Mouse (Mus musculus) limb, embryonic 12.5 days (tissue): ENCODE results near the gene Olfr926. TPM values are rescaled to one million over a fixed set of nuclear protein-coding genes. Genes with fewer than 3 reads are reported as not detected.
"Not testable (repeated sequence)": the region's sequence is repeated elsewhere in the genome, so short reads cannot be mapped to it uniquely, and the experiment has no call there.

Experiments used
- ATAC-seq: fragments of 200-750 bp; cut with Nextera tagmentation; 2 replicates; pipeline ENCODE4 v1.8.0; 2017; ENCODE audit warnings: low read depth, moderate TSS enrichment; ENCODE audit not compliant: insufficient number of reproducible peaks, insufficient read depth, low FRiP score, low TSS enrichment
- H3K27ac ChIP-seq: fragments of 300-500 bp; sonication (generic); 2 replicates; pipeline ENCODE4 v1.5.1; 2016; ENCODE audit warnings: mild to moderate bottlenecking, moderate library complexity
- H3K27me3 ChIP-seq: fragments of 300-500 bp; sonication (generic); 2 replicates; pipeline ENCODE4 v1.6.1; 2016; ENCODE audit warnings: mild to moderate bottlenecking, moderate library complexity
- H3K36me3 ChIP-seq: fragments of 300-500 bp; sonication (generic); 2 replicates; pipeline ENCODE4 v1.6.1; 2016; ENCODE audit warnings: mild to moderate bottlenecking, moderate library complexity
- H3K4me1 ChIP-seq: fragments of 300-500 bp; sonication (generic); replicated peaks from 2 replicates; pipeline ENCODE4 v1.6.1; 2016
- H3K4me2 ChIP-seq: fragments of 300-500 bp; sonication (generic); 2 replicates; pipeline ENCODE4 v1.6.1; 2016; ENCODE audit warnings: mild to moderate bottlenecking, moderate library complexity
- H3K4me3 ChIP-seq: fragments of 300-500 bp; sonication (generic); replicated peaks from 2 replicates; pipeline ENCODE4 v1.5.1; 2016; ENCODE audit warnings: mild to moderate bottlenecking
- H3K9ac ChIP-seq: fragments of 300-500 bp; sonication (generic); replicated peaks from 2 replicates; pipeline ENCODE4 v1.6.1; 2016; ENCODE audit warnings: mild to moderate bottlenecking, moderate library complexity
- H3K9me3 ChIP-seq: fragments of 300-500 bp; sonication (generic); 2 replicates; pipeline ENCODE4 v1.6.1; 2016; ENCODE audit warnings: mild to moderate bottlenecking, moderate library complexity
- WGBS: fragments of 180-500 bp; shearing (Covaris S2); methylation state at CpG from one replicate; pipeline ENCODE4 v1.1.7; 2016; 5-methylcytosine and 5-hydroxymethylcytosine counted together
- polyA plus RNA-seq: library from polyadenylated mRNA; unstranded; fragments of >200 nt; fragmentation: Nextera tagmentation; extraction: Ambion mirVana; gene quantifications from 2 replicates; pipeline ENCODE4 v1.2.1, GENCODE M21; 2016

Olfr926 gene
- polyA plus RNA-seq = not detected in 2 replicates

DNA sequence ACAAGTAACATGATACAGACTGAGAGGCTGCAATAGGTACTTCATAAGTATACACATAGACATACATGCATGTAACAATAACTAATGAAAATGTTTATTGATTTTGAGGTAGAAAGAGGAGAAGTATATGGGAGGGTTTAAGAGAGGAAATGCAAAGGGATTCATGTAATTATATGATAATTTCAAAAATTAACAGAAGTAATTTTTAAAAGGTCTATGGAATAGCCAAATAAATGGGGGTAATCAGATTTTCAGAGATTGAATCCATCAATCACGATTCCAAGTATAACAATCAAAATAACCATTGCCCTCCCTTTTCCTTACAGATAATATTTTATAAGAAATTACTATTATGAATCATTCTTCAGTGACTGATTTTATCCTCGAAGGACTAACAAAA lies at the start of gene Olfr926:
Gene Olfr926 (plus strand): TSS at position 301 of the 400 bp plus-strand sequence.
- H3K4me3 ChIP-seq = no peak within 1 kb of the TSS
- no peak within 1 kb of the TSS for H3K9ac ChIP-seq
- no peaks in the 10 kb centered on the region for H3K36me3 ChIP-seq
- no peak for ATAC-seq
- no peak within 1 kb of the TSS for H3K4me2 ChIP-seq
- H3K9me3 ChIP-seq = peaks cover 8% of the 10 kb centered on the region; the same call in 1 of the 2 replicates
- no peaks in the 10 kb centered on the region for H3K27me3 ChIP-seq
- WGBS = 89% methylated on average over 2 of the region's 2 CpGs
- no peaks in the 10 kb centered on the region for H3K4me1 ChIP-seq
- no peak within 1 kb of the TSS for H3K27ac ChIP-seq

GRCm38 (mm10) chr9:38833027-38833426 lies 43.9 kb upstream of the Olfr926 start:
- no peak overlapping the region for H3K9ac ChIP-seq
- H3K27me3 ChIP-seq = no peaks in the 10 kb centered on the region
- H3K4me2 ChIP-seq = no peak overlapping the region
- H3K4me3 ChIP-seq = no peak overlapping the region
- 79% methylated on average over 2 of the region's 2 CpGs for WGBS
- no peaks in the 10 kb centered on the region for H3K9me3 ChIP-seq
- H3K27ac ChIP-seq = no peak overlapping the region
- ATAC-seq = no peak
- no peaks in the 10 kb centered on the region for H3K4me1 ChIP-seq
- no peaks in the 10 kb centered on the region for H3K36me3 ChIP-seq

DNA sequence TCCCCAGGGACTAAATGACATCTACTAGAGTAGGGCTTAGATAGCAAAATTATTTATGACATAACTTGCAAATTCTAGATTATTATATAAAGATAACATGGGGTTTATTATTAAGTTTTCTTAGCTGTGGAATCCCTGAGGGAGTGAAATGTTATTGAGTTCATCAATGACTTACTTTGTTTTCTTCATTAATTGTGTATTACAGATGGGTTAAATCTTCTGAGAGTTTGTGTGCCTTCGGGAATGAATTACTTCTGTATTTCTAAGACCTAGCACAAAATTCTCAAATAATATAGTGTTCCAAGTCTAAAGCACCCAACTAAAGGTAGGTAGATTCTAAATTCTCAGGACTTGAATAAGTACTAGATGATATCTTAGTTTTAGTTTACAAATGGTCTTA lies 32.8 kb upstream of the Olfr926 start, which contains the start of gene Olfr924:
Gene Olfr924 (plus strand): TSS at position 301 of the 400 bp plus-strand sequence.
- H3K4me3 ChIP-seq = no peak within 1 kb of the TSS
- H3K4me2 ChIP-seq = no peak within 1 kb of the TSS
- H3K36me3 ChIP-seq = no peaks in the 10 kb centered on the region
- H3K9ac ChIP-seq = no peak within 1 kb of the TSS
- no peaks in the 10 kb centered on the region for H3K27me3 ChIP-seq
- no peaks in the 10 kb centered on the region for H3K4me1 ChIP-seq
- 86% methylated on average over 1 of the region's 1 CpGs for WGBS
- H3K9me3 ChIP-seq = no peaks in the 10 kb centered on the region
- no peak within 1 kb of the TSS for H3K27ac ChIP-seq
- no peak for ATAC-seq

DNA sequence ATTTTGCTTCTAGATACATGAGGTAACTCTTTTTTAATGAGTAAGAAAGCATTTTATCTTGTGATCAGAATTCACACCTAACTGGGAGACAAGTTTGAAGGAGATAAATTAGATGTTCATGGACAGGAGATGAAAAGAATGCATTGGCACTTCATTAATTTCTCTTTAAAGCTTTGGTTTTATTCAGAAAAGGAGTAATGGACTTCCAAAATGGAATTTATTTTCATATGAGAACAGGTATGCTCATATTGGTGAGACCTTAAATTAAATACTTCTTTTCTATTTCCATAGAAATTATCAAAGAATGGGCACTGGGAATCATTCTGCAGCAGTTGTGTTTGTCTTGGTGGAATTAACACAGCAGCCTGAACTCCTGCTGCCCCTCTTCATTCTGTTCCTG lies 22.2 kb upstream of the Olfr926 start, which contains the start of gene Olfr26:
Gene Olfr26 (plus strand): TSS at position 301 of the 400 bp plus-strand sequence.
- no peak for ATAC-seq
- Histone ChIP-seq H3K9ac (no peak within 1 kb of the TSS), H3K4me1 (no peaks in the 10 kb centered on the region), H3K27ac (no peak within 1 kb of the TSS), H3K9me3 (no peaks in the 10 kb centered on the region), H3K4me2 (no peak within 1 kb of the TSS), H3K36me3 (no peaks in the 10 kb centered on the region), H3K27me3 (no peaks in the 10 kb centered on the region), H3K4me3 (no peak within 1 kb of the TSS)

DNA sequence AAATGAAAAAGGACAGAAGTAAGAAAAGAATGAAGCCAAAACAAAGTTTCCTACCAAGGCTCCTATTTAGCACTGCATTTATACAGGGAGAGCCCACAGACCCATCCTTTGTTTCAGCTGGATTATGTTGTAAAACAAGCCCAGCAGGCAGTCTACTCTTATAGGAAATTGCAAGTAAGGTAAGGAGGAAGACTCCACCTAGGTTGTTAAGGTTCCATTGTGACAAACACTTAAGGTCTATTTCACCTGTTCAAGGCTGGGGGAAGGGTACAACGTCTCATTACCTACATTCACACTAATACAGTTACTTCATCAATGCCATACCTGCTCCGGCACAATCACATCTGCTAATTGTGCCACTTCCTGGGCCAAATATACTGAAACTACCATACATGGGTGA lies 2.0 kb upstream of the Olfr926 start:
- not testable (repeated sequence) for H3K27me3 ChIP-seq, H3K4me3 ChIP-seq, H3K4me2 ChIP-seq, H3K9me3 ChIP-seq, H3K36me3 ChIP-seq, H3K27ac ChIP-seq, ATAC-seq, H3K9ac ChIP-seq, H3K4me1 ChIP-seq
- 52% methylated on average over 2 of the region's 2 CpGs for WGBS

Other genes with a start within 250 kb of the Olfr926 start
- not detected in 2 replicates for gene Olfr916, start 217.3 kb upstream of the Olfr926 start, polyA plus RNA-seq
- gene Olfr917, start 211.3 kb upstream of the Olfr926 start, polyA plus RNA-seq = not detected in 2 replicates
- gene Olfr918, start 202.5 kb upstream of the Olfr926 start, polyA plus RNA-seq = not detected in 2 replicates
- gene Olfr919, start 173.5 kb upstream of the Olfr926 start, polyA plus RNA-seq = not detected in 2 replicates
- gene Vwa5a, start 158.9 kb upstream of the Olfr926 start, polyA plus RNA-seq = 14.2 and 15.9 TPM in 2 replicates
- gene Olfr920, start 124.8 kb upstream of the Olfr926 start, polyA plus RNA-seq = not detected in 2 replicates
- gene Olfr921, start 104.1 kb upstream of the Olfr926 start, polyA plus RNA-seq = not detected in 2 replicates
- gene Olfr922, start 62.5 kb upstream of the Olfr926 start, polyA plus RNA-seq = not detected in 2 replicates
- not detected in 2 replicates for gene Olfr923, start 50.6 kb upstream of the Olfr926 start, polyA plus RNA-seq
- not detected in 2 replicates for gene Olfr924, start 32.7 kb upstream of the Olfr926 start, polyA plus RNA-seq
- not detected in 2 replicates for gene Olfr26, start 22.1 kb upstream of the Olfr926 start, polyA plus RNA-seq
- gene Olfr930, start 52.7 kb downstream of the Olfr926 start, polyA plus RNA-seq = not detected in 2 replicates
- not detected in 2 replicates for gene Olfr933, start 95.2 kb downstream of the Olfr926 start, polyA plus RNA-seq
- not detected in 2 replicates for gene Olfr934, start 111.2 kb downstream of the Olfr926 start, polyA plus RNA-seq
- not detected in 2 replicates for gene Olfr935, start 122.6 kb downstream of the Olfr926 start, polyA plus RNA-seq
- gene Olfr146, start 146.3 kb downstream of the Olfr926 start, polyA plus RNA-seq = not detected in 2 replicates
- not detected in 2 replicates for gene Olfr937, start 187.8 kb downstream of the Olfr926 start, polyA plus RNA-seq
- not detected in 2 replicates for gene Olfr938, start 201.8 kb downstream of the Olfr926 start, polyA plus RNA-seq